Mouse (Mus musculus): ENCODE measurements around the gene Ptpn12. TPM values are rescaled to one million over a fixed set of nuclear protein-coding genes. Genes with fewer than 3 reads are reported as not detected.

Gene Ptpn12
- polyA plus RNA-seq, 1 experiment from 2014 or later = 29.7 TPM

- Histone ChIP-seq H3K27me3 (ENCODE audit: control insufficient read depth, insufficient read depth, low read length) (no peaks in the 10 kb centered on the region), H3K36me3 (ENCODE audit: control insufficient read depth, insufficient read depth, low read length) (no peaks in the 10 kb centered on the region), H3K4me1 (ENCODE audit: control insufficient read depth, insufficient read depth, low read length) (peaks cover 10% of the 10 kb centered on the region; the same call in 1 of the 2 replicates), H3K9ac (replicated peaks; ENCODE audit: low read depth, low read length) (no peak overlapping the region), H3K27ac (ENCODE audit: low read depth, low read length) (no peak overlapping the region), H3K4me2 (ENCODE audit: low read depth, low read length) (no peak overlapping the region), H3K4me3 (ENCODE audit: low read depth, low read length) (no peak overlapping the region), H3K9me3 (ENCODE audit: control insufficient read depth, low read length) (no peaks in the 10 kb centered on the region)
- no peak for ATAC-seq (ENCODE audit: low read depth)
- 89% methylated on average over 2 of the region's 2 CpGs for WGBS
Measured at GRCm38 (mm10) chr5:21050770-21051122, 5.0 kb downstream of the Ptpn12 start.

DNA sequence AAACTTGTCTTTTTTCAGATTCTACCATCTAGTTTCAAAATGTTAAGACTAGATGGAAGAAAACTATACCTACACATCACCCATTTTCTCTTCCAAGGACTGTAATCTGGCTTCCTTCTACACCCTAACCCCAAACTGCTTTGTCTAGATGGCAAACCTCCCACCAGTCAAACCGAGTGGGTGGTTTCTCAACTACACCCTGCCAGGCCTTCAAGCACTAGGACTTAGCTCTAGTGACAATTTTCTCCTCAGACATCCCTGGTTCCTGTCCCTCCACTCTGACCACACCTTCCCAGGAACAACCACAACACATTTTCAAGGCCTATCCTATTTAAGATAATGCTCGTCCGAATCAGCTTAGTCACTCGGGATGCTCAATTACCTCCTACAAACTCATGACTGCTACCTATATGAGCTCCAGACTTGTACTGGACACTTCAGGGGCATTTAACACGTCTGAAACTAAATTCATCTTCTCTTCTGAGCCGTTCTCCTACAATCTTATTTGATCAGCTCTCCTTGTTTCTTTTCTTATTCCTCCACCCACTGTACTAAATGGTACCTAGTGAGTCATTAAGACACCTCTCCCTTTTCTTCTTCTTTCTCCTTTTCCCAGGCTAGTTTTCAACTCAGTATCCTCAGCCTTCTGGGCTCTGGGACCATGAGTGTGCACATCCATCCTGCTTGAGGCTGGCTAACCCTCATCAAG is 5.5 kb downstream of the Ptpn12 start:
- Histone ChIP-seq H3K36me3 (ENCODE audit: control insufficient read depth, insufficient read depth, low read length) (no peaks in the 10 kb centered on the region), H3K4me1 (ENCODE audit: control insufficient read depth, insufficient read depth, low read length) (peaks cover 10% of the 10 kb centered on the region; the same call in 1 of the 2 replicates), H3K27me3 (ENCODE audit: control insufficient read depth, insufficient read depth, low read length) (no peaks in the 10 kb centered on the region), H3K9me3 (ENCODE audit: control insufficient read depth, low read length) (no peaks in the 10 kb centered on the region), H3K9ac (replicated peaks; ENCODE audit: low read depth, low read length) (no peak overlapping the region), H3K27ac (ENCODE audit: low read depth, low read length) (no peak overlapping the region), H3K4me3 (ENCODE audit: low read depth, low read length) (no peak overlapping the region), H3K4me2 (ENCODE audit: low read depth, low read length) (no peak overlapping the region)
- 89% methylated on average over 6 of the region's 6 CpGs for WGBS
- ATAC-seq (ENCODE audit: low read depth) = no peak

GRCm38 (mm10) chr5:21049006-21049405 is 6.7 kb downstream of the Ptpn12 start:
- Histone ChIP-seq H3K27ac (ENCODE audit: low read depth, low read length) (no peak overlapping the region), H3K9me3 (ENCODE audit: control insufficient read depth, low read length) (no peaks in the 10 kb centered on the region), H3K4me2 (ENCODE audit: low read depth, low read length) (no peak overlapping the region), H3K27me3 (ENCODE audit: control insufficient read depth, insufficient read depth, low read length) (no peaks in the 10 kb centered on the region), H3K4me3 (ENCODE audit: low read depth, low read length) (no peak overlapping the region), H3K36me3 (ENCODE audit: control insufficient read depth, insufficient read depth, low read length) (no peaks in the 10 kb centered on the region), H3K9ac (replicated peaks; ENCODE audit: low read depth, low read length) (no peak overlapping the region), H3K4me1 (ENCODE audit: control insufficient read depth, insufficient read depth, low read length) (peaks cover 10% of the 10 kb centered on the region; the same call in 1 of the 2 replicates)
- 86% methylated on average over 4 of the region's 4 CpGs for WGBS
- ATAC-seq (ENCODE audit: low read depth) = no peak

DNA sequence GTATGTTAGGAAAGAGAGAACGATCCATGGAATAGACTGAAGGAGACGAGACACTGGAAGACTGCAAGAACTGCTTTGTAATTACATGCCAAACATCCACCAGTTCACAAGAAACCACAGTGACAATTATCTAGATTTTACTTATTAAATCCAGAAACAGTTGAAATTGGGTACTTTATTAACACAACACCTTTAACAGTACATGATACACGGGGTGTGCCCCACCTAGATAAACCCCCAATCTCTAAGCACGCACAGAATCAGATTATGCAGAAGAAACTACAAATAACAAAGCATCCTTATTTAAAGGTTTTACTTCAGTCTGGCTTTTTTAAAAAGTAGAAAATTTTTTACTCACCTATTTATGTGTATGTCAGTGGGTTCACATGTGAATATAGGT is 8.6 kb downstream of the Ptpn12 start:
- Histone ChIP-seq H3K4me1 (ENCODE audit: control insufficient read depth, insufficient read depth, low read length) (0 out of 2 replicates have a peak, but pooled peaks cover 2% of the 10 kb centered on the region), H3K27ac (ENCODE audit: low read depth, low read length) (no peak overlapping the region)
- 93% methylated on average over 4 of the region's 4 CpGs for WGBS

DNA sequence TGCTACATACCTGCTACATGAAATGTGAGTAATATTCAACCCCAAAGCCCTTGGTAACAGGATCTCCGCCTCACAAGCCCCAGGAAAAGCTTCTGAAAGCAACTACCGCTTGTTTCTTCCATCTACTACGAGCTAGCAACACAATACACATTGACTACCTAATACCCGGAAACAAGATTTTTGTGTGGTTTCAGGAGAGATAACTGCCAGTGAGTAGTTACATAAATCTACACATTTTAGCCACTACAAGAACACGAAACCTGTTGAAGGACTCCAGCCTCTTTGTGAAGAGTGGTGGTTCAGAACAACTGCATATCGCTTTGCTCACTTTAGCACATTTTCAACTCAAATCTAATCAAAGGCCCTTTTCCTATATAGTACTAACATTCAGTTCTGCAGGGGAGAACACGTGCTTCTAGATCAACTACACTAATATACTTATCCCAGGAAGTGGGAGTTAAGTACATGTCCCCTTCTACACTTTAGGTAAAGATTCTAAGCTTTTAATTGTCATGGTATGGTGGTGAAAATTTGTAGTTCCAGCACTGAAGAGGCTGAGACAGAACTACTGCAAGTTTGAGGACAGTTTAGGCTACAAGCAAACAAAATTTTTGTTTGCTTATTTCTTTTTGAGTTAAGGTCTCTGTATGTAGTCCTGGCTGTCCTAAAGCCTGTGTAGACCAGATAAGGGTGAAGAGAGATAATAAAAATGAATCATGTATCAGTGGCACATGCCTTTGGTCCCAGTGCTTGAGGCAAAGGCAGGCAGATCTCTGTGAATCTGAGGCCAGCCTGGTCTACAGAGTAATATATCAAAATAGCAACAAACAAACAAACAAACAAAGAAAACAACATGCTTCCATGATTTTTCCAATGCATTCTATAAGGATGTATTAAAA is 9.3 kb downstream of the Ptpn12 start:
- Histone ChIP-seq H3K4me3 (ENCODE audit: low read depth, low read length) (no peak overlapping the region), H3K27me3 (ENCODE audit: control insufficient read depth, insufficient read depth, low read length) (no peaks in the 10 kb centered on the region), H3K9ac (replicated peaks; ENCODE audit: low read depth, low read length) (no peak overlapping the region), H3K36me3 (ENCODE audit: control insufficient read depth, insufficient read depth, low read length) (no peaks in the 10 kb centered on the region), H3K27ac (ENCODE audit: low read depth, low read length) (no peak overlapping the region), H3K4me2 (ENCODE audit: low read depth, low read length) (no peak overlapping the region), H3K4me1 (ENCODE audit: control insufficient read depth, insufficient read depth, low read length) (0 out of 2 replicates have a peak, but pooled peaks cover 2% of the 10 kb centered on the region), H3K9me3 (ENCODE audit: control insufficient read depth, low read length) (no peaks in the 10 kb centered on the region)
- ATAC-seq (ENCODE audit: low read depth) = no peak
- 92% methylated on average over 7 of the region's 7 CpGs for WGBS

More for the DNA sequence above, 8.6 kb downstream of the Ptpn12 start:
- Histone ChIP-seq H3K27me3 (ENCODE audit: control insufficient read depth, insufficient read depth, low read length) (no peaks in the 10 kb centered on the region), H3K9ac (replicated peaks; ENCODE audit: low read depth, low read length) (no peak overlapping the region), H3K36me3 (ENCODE audit: control insufficient read depth, insufficient read depth, low read length) (no peaks in the 10 kb centered on the region), H3K4me2 (ENCODE audit: low read depth, low read length) (no peak overlapping the region), H3K9me3 (ENCODE audit: control insufficient read depth, low read length) (no peaks in the 10 kb centered on the region), H3K4me3 (ENCODE audit: low read depth, low read length) (no peak overlapping the region)
- ATAC-seq (ENCODE audit: low read depth) = no peak

DNA sequence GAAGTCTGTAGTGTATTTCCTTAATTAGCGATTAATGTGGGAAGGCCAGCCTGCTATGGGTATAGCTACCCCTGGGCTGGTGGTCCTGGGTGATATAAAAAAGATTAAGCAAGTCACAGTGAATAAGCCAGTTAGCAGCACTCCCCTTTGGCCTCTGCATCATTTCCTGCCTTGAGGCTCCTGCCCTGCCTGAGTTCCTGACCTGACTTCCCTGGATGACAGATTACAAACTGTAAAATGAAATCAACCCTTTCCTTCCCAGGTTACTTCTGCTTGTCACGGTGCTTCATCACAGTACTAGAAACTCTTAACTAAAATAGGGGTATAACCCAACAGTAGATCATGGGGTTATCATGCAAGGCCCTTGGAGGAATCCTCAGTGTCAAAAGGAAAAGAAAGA is 10.2 kb downstream of the Ptpn12 start:
- no peak for ATAC-seq (ENCODE audit: low read depth)
- no peaks in the 10 kb centered on the region for H3K27me3 ChIP-seq (ENCODE audit: control insufficient read depth, insufficient read depth, low read length)
- H3K9me3 ChIP-seq (ENCODE audit: control insufficient read depth, low read length) = no peaks in the 10 kb centered on the region

DNA sequence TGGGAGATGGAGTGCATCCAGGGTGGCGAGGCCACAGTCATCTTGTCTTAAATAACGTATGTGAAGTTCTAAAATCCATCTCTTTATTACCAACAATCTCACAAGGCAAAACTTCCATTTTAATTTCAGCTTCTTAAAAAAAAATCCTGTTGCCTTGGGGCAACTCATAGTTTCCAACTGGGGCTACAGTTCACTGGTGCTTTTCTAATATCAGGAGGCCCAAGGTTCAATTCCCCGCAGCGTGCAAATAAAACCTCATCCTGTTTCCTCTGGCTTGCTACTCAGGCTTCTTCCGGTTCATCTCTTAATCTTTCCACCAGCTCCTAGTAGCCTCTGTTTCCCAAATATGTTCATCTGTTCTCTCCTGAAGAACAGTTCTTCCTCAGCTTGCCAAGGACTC is 17.6 kb downstream of the Ptpn12 start:
- H3K4me3 ChIP-seq (ENCODE audit: low read depth, low read length) = no peak overlapping the region
- ATAC-seq (ENCODE audit: low read depth) = no peak
- H3K27me3 ChIP-seq (ENCODE audit: control insufficient read depth, insufficient read depth, low read length) = no peaks in the 10 kb centered on the region
- no peak overlapping the region for H3K27ac ChIP-seq (ENCODE audit: low read depth, low read length)
- H3K9me3 ChIP-seq (ENCODE audit: control insufficient read depth, low read length) = no peaks in the 10 kb centered on the region
- peaks cover 14% of the 10 kb centered on the region for H3K4me1 ChIP-seq (ENCODE audit: control insufficient read depth, insufficient read depth, low read length)
- no peak overlapping the region for H3K4me2 ChIP-seq (ENCODE audit: low read depth, low read length)
- 93% methylated on average over 5 of the region's 5 CpGs for WGBS
- H3K36me3 ChIP-seq (ENCODE audit: control insufficient read depth, insufficient read depth, low read length) = no peaks in the 10 kb centered on the region
- no peak overlapping the region for H3K9ac ChIP-seq (replicated peaks; ENCODE audit: low read depth, low read length)

More for the DNA sequence above, 10.2 kb downstream of the Ptpn12 start:
- Histone ChIP-seq H3K9ac (replicated peaks; ENCODE audit: low read depth, low read length) (no peak overlapping the region), H3K4me1 (ENCODE audit: control insufficient read depth, insufficient read depth, low read length) (0 out of 2 replicates have a peak, but pooled peaks cover 2% of the 10 kb centered on the region), H3K4me2 (ENCODE audit: low read depth, low read length) (no peak overlapping the region), H3K4me3 (ENCODE audit: low read depth, low read length) (no peak overlapping the region), H3K36me3 (ENCODE audit: control insufficient read depth, insufficient read depth, low read length) (no peaks in the 10 kb centered on the region), H3K27ac (ENCODE audit: low read depth, low read length) (no peak overlapping the region)
- 96% methylated on average over 2 of the region's 2 CpGs for WGBS

- Histone ChIP-seq H3K36me3 (ENCODE audit: control insufficient read depth, insufficient read depth, low read length) (no peaks in the 10 kb centered on the region), H3K4me1 (ENCODE audit: control insufficient read depth, insufficient read depth, low read length) (peaks cover 15% of the 10 kb centered on the region), H3K4me2 (ENCODE audit: low read depth, low read length) (no peak overlapping the region), H3K9me3 (ENCODE audit: control insufficient read depth, low read length) (no peaks in the 10 kb centered on the region), H3K27ac (ENCODE audit: low read depth, low read length) (no peak overlapping the region), H3K4me3 (ENCODE audit: low read depth, low read length) (no peak overlapping the region), H3K9ac (replicated peaks; ENCODE audit: low read depth, low read length) (no peak overlapping the region), H3K27me3 (ENCODE audit: control insufficient read depth, insufficient read depth, low read length) (no peaks in the 10 kb centered on the region)
- WGBS = 85% methylated on average over 7 of the region's 7 CpGs
- no peak for ATAC-seq (ENCODE audit: low read depth)
Measured at GRCm38 (mm10) chr5:21035689-21036480, 19.8 kb downstream of the Ptpn12 start.

Data from neural tube, embryonic 14.5 days (tissue).